Comparison of ENCODE assay signal across 11 mouse cellular contexts in genomic region chr3:135928184-135928583, GRCm38 (mm10).
DNase-seq lines count a peak whose midpoint lies in the region; ATAC-seq and TF ChIP-seq lines count a peak whose summit lies in the region.
"Had no signal": no experiment of that assay in that cellular context is flagged by ENCODE, and none has a peak within 500 bp of the region (broad histone marks: within the 10 kb centered on the region; RNA-seq: fewer than 3 reads in every experiment).

No protein-coding gene starts in this region.

- no peaks in the 10 kb centered on the region for H3K27me3 ChIP-seq in forebrain, postnatal 0 days (ENCODE audit: insufficient read depth, low read length)
- no peaks in the 10 kb centered on the region for H3K27me3 ChIP-seq in forebrain, embryonic 10.5 days (ENCODE audit: poor library complexity, severe bottlenecking)
- H3K27me3 ChIP-seq in midbrain, postnatal 0 days (ENCODE audit: insufficient read depth, low read length) = no peaks in the 10 kb centered on the region
- H3K27me3 ChIP-seq in midbrain, embryonic 11.5 days (ENCODE audit: control insufficient read depth, insufficient read depth, low read length) = no peaks in the 10 kb centered on the region
- H3K27me3 ChIP-seq: megakaryocyte, embryonic 14.5 days; neural tube, embryonic 15.5 days had no signal

- H3K36me3 ChIP-seq in forebrain, postnatal 0 days (ENCODE audit: insufficient read depth) = no peaks in the 10 kb centered on the region
- H3K36me3 ChIP-seq in forebrain, embryonic 10.5 days (replicated peaks) = no peaks in the 10 kb centered on the region
- no peaks in the 10 kb centered on the region for H3K36me3 ChIP-seq in midbrain, postnatal 0 days (ENCODE audit: insufficient read depth, low read length)
- no peaks in the 10 kb centered on the region for H3K36me3 ChIP-seq in midbrain, embryonic 11.5 days (ENCODE audit: control insufficient read depth, insufficient read depth, low read length)
- H3K36me3 ChIP-seq: neural tube, embryonic 15.5 days had no signal

- H3K4me1 ChIP-seq in forebrain, postnatal 0 days (ENCODE audit: insufficient read depth) = no peaks in the 10 kb centered on the region
- no peaks in the 10 kb centered on the region for H3K4me1 ChIP-seq in forebrain, embryonic 10.5 days
- no peaks in the 10 kb centered on the region for H3K4me1 ChIP-seq in midbrain, postnatal 0 days (ENCODE audit: insufficient read depth, low read length)
- H3K4me1 ChIP-seq in midbrain, embryonic 11.5 days (ENCODE audit: control insufficient read depth, insufficient read depth, low read length) = no peaks in the 10 kb centered on the region
- H3K4me1 ChIP-seq: megakaryocyte, embryonic 14.5 days; neural tube, embryonic 15.5 days had no signal

- H3K27ac ChIP-seq in forebrain, postnatal 0 days (ENCODE audit: low read depth, low read length) = no peak overlapping the region
- H3K27ac ChIP-seq in forebrain, embryonic 10.5 days = no peak overlapping the region
- H3K27ac ChIP-seq in midbrain, postnatal 0 days (ENCODE audit: low read depth, low read length) = no peak overlapping the region
- no peak overlapping the region for H3K27ac ChIP-seq in midbrain, embryonic 11.5 days (ENCODE audit: low read depth, low read length)
- H3K27ac ChIP-seq: neural tube, embryonic 15.5 days had no signal

- TF ChIP-seq CTCF in forebrain, postnatal 0 days (IDR thresholded peaks at IDR 0.05; ENCODE audit: low read depth) = peak; percentile 40
- peak; percentile 33; the same call in 1 of the 2 replicates for TF ChIP-seq CTCF in midbrain, postnatal 0 days (IDR thresholded peaks at IDR 0.05)

- no peak for ATAC-seq in forebrain, postnatal 0 days
- ATAC-seq in midbrain, postnatal 0 days (ENCODE audit: low FRiP score) = no peak
- ATAC-seq in midbrain, embryonic 11.5 days (ENCODE audit: low FRiP score) = no peak
- peak; percentile 78 for ATAC-seq in common myeloid progenitor, adult 5-6 weeks (replicated peaks; ENCODE audit: low read depth, poor library complexity, severe bottlenecking)

- no peak overlapping the region for H3K4me3 ChIP-seq in forebrain, postnatal 0 days (ENCODE audit: low read depth, low read length)
- H3K4me3 ChIP-seq in forebrain, embryonic 10.5 days = no peak overlapping the region
- H3K4me3 ChIP-seq in midbrain, postnatal 0 days (ENCODE audit: low read depth, low read length) = no peak overlapping the region
- no peak overlapping the region for H3K4me3 ChIP-seq in midbrain, embryonic 11.5 days (ENCODE audit: low read depth, low read length)
- H3K4me3 ChIP-seq: megakaryocyte, embryonic 14.5 days; neural tube, embryonic 15.5 days had no signal

- H3K9me3 ChIP-seq in forebrain, postnatal 0 days (ENCODE audit: low read length) = no peaks in the 10 kb centered on the region
- H3K9me3 ChIP-seq in forebrain, embryonic 10.5 days = no peaks in the 10 kb centered on the region
- H3K9me3 ChIP-seq in midbrain, postnatal 0 days (ENCODE audit: low read length) = no peaks in the 10 kb centered on the region
- no peaks in the 10 kb centered on the region for H3K9me3 ChIP-seq in midbrain, embryonic 11.5 days (ENCODE audit: control insufficient read depth, low read length)
- H3K9me3 ChIP-seq: megakaryocyte, embryonic 14.5 days; neural tube, embryonic 15.5 days had no signal

- no peak overlapping the region for H3K9ac ChIP-seq in forebrain, postnatal 0 days
- H3K9ac ChIP-seq in midbrain, postnatal 0 days (replicated peaks; ENCODE audit: low read length, poor library complexity, severe bottlenecking) = no peak overlapping the region
- H3K9ac ChIP-seq in midbrain, embryonic 11.5 days (ENCODE audit: low read length) = no peak overlapping the region
- H3K9ac ChIP-seq: neural tube, embryonic 15.5 days had no signal

- DNase-seq in forebrain, postnatal 0 days = no peak
- DNase-seq in forebrain, embryonic 10.5 days (ENCODE audit: extremely low spot score, low spot score) = no peak
- no peak for DNase-seq in midbrain, postnatal 0 days (ENCODE audit: low spot score)
- DNase-seq in midbrain, embryonic 11.5 days (ENCODE audit: low spot score, missing footprints) = no peak
- peak; percentile 44 for DNase-seq in thymus, postnatal 4 days
- DNase-seq in urinary bladder, postnatal 36 days (ENCODE audit: low spot score in 2 of 2) = no peak
- DNase-seq in adrenal gland, postnatal 25 days = no peak
- DNase-seq: kidney, adult 18-20 months had no signal

- no peak overlapping the region for H3K4me2 ChIP-seq in forebrain, postnatal 0 days (ENCODE audit: low read depth)
- H3K4me2 ChIP-seq in midbrain, postnatal 0 days (ENCODE audit: low read depth, low read length, poor library complexity, severe bottlenecking) = no peak overlapping the region
- H3K4me2 ChIP-seq in midbrain, embryonic 11.5 days = no peak overlapping the region
- H3K4me2 ChIP-seq: neural tube, embryonic 15.5 days had no signal

- 90% methylated on average over 4 of the region's 4 CpGs for WGBS in forebrain, postnatal 0 days
- WGBS in forebrain, embryonic 10.5 days = 80% methylated on average over 4 of the region's 4 CpGs
- 85% methylated on average over 4 of the region's 4 CpGs for WGBS in midbrain, postnatal 0 days
- WGBS in midbrain, embryonic 11.5 days = 84% methylated on average over 4 of the region's 4 CpGs
